Mouse (Mus musculus): Measurements from ENCODE around the gene Foxn3.

Gene Foxn3

DNA sequence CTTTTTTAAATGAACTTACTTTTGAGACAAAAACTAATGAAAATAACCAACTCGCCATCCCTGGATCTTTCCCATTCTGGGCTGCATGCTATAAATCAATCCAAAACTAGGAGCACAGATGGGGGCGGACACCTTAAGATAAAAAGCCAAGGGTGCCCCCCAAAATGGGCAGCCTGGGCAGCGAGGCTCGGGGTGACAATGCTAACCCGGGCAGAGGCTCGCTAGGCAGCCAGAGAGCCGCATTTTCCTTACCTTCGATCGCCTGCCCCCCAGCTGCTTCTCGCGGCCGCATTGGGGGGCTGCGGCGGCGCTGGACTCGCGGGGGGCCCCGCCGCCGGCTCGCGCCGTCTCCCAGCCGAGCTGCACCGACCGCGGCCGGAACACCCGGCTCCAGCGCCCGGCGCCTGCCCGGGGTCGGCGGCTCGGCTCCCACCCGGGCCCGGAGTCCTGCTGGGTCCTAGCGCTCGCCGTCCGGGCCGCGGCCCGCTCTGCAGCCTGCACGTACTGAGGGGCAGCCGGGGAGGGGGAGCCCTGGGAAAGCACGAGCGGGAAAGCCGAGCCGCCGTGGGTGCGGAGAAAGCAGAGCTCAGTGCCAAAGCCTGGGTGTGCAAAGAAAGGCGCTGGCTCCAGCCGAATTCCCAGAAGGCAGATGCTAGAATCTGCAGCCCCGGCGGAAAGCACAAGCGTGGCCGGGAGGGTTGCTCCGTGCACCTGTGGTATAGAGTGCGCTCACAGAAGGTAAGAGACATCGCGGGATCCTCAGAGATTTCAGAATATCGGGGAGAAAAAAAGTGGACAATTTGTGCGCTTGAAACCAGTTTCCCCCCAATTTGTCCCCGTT is at the start of gene Foxn3:
Gene Foxn3, minus strand, starts transcription at position 364 of the 841 bp plus-strand sequence.
- DNase-seq (ENCODE audit: low read depth, low spot score): peak; percentile 50

DNA sequence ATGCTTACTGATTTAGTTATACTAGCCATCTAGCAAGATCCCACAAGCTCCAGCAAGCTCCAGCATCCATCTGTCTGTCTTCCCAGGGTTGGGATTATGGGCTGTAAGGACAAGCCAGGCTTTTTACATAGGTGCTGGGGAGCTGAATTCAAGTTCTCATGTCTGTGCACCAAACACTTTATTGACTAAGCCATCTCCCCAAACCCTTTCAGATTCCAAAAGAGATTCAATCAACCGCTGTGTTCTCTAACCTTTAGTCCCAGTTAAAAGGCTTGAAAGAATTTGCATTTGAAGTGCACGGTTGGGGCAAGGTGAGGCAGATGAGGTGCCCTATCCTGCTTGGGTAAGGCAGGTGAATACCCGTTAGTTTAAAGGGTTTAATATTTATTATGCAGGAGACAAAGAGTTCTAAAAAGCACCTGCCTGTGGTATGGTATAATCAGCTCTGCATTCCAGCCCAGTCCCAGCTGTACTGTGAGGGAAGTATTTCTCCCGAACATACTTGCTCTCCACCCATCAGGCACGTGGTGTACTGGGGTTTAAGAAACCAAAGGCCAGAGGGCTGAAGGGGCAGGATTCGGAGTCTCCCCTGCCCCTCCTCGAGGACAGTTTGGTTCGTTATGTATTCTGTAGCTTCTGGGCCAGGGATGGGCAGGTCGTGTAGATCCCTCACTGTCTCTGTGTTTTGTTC is 48.9 kb upstream of the Foxn3 start:
- DNase-seq (ENCODE audit: low read depth, low spot score): no peak

GRCm38 (mm10) chr12:99610868-99611267 is 47.5 kb upstream of the Foxn3 start:
- no peak for DNase-seq (ENCODE audit: low read depth, low spot score)

DNA sequence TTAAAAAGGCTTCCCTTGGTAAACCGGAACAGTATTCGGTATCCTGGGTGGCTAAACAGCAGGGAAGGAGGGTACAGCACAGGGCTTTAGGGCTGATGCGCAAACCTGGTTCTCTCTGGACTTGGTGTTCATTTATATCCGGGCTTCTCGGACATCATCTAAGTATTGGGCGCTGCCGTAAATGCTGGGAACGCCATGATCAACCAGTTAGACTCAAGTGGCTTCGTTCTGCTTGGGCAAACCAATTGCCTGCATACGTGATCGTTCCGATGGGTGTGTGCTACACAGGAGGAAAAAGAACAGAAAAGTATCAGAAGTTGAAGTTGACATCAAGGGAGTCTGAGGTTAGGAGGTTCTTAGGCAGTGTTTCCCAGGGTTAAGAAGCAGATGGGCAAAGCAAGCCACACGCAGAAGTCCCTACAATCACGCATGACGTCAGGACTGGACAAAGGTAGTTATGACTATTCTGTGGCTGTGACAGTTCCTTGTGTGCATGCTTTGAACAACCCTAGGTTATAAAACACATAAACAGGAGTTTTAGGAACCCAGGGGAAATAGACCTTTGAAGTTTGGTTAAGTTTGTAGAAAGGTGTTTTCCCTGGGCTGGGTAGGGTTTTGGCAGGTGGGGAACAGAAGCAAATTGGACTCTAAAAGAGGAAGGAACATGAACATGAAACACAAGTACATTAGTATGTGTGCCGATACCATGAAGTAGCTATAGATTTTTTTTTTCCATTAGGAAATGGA is 46.9 kb upstream of the Foxn3 start:
- no peak for DNase-seq (ENCODE audit: low read depth, low spot score)

- no peak for DNase-seq (ENCODE audit: low read depth, low spot score)
These were observed 46.3 kb upstream of the Foxn3 start for GRCm38 (mm10) chr12:99609643-99610042.

GRCm38 (mm10) chr12:99608279-99608955 is 45.0 kb upstream of the Foxn3 start:
- no peak for DNase-seq (ENCODE audit: low read depth, low spot score)

GRCm38 (mm10) chr12:99603381-99603780 is 40.0 kb upstream of the Foxn3 start:
- DNase-seq (ENCODE audit: low read depth, low spot score): no peak

GRCm38 (mm10) chr12:99601841-99602240 is 38.5 kb upstream of the Foxn3 start:
- no peak for DNase-seq (ENCODE audit: low read depth, low spot score)

GRCm38 (mm10) chr12:99601392-99601791 is 38.0 kb upstream of the Foxn3 start:
- no peak for DNase-seq (ENCODE audit: low read depth, low spot score)

GRCm38 (mm10) chr12:99599606-99600005 is 36.2 kb upstream of the Foxn3 start:
- DNase-seq (ENCODE audit: low read depth, low spot score): no peak

GRCm38 (mm10) chr12:99596397-99596796 is 33.0 kb upstream of the Foxn3 start:
- no peak for DNase-seq (ENCODE audit: low read depth, low spot score)

DNA sequence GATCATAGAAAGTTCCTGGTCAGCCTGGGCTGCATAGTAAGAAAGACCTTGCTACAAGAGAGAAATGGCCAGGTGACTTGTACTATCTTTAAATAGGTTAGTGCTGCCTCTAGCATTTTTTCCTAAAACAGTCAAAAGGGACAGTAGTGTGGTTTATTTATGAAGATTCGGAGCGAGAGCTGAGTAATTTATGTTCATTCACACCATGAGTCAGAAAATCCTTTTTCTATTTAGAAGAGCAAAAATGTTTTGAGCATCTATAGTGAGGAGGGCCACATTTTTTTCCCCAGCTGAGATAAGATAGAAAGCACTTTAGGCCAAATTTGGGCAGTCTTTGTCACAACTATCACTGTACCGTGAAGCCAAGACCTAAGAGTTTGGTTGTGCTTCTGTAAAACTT is 24.0 kb upstream of the Foxn3 start:
- no peak for DNase-seq (ENCODE audit: low read depth, low spot score)

DNA sequence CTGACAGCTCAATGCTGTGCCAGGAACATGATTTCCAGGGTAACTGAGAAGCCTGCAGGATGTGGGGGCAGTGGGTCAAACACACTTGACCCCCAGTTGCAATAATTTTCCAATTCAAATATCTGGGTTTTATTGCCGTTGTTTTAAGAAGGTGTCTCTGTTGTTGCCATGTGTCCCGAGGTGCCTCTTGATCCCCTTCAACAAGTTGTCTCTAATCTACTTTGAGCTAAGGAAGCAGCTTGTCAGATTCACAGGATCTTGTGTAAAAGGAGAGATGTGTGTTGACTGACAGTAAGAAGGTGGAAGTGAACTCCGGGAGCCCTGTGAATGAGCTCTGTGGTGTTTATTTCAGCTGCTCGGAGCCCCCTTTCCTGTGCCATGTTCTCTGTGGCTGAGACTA is 16.6 kb upstream of the Foxn3 start:
- DNase-seq (ENCODE audit: low read depth, low spot score): no peak

GRCm38 (mm10) chr12:99576682-99577081 is 13.3 kb upstream of the Foxn3 start:
- DNase-seq (ENCODE audit: low read depth, low spot score): no peak

GRCm38 (mm10) chr12:99574299-99574698 is 10.9 kb upstream of the Foxn3 start:
- no peak for DNase-seq (ENCODE audit: low read depth, low spot score)

DNA sequence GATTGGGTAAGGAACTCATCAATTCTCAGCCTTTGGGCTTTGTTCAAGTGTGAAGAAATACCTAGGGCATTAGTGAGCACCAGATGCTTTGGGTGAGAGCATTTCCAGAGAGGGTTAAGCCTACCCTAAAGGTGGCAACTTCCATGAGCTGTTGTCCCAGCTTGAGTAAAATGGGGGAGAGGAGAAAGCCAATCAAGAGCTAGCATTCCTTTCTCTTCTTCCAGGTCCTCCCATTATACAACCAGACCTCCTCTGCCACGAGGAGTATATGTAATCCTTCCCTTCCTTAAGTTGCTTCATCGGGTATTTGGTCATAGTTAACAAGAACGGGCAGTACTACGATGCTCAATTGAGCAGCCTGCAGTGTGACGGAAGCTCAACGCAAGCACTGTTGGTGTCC is 9.7 kb upstream of the Foxn3 start:
- no peak for DNase-seq (ENCODE audit: low read depth, low spot score)

- DNase-seq (ENCODE audit: low read depth, low spot score): no peak
These were observed 8.6 kb upstream of the Foxn3 start for GRCm38 (mm10) chr12:99571999-99572398.

DNA sequence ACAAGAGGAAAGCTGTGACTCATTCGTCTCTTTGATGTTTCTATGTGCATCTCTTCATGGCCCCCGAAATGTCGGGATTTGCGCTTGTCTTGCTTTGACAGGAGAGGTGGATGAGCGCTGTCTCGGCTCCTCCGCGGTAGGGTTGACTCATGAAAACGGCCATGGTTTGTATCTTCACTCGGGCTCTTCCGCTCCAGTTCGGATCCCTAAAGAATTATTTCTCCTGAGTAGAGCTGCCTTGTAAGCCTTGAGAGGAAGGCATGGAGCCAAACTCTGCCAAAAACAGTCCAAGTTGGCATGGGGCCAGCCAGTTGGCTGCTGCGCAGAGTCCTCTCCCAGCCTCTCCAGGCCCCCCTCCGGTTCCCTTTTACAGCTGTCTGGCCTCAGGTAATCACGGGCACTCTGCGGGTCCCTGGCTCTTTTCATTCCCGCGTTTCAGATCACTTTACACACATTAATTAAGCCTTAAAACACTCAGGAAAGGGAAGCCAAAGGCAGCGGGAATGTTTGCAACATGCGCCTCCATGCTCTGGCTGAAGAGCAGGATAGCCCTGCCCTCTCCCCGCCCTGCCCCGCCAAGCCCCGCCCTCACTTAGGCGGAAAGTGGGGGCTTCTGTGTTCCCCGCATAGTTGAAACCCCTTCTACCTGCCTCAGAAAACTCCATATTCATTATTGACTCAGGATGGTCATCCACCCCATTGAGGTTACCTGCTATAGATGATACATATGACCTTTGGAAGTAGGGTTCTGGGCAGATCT is 7.0 kb upstream of the Foxn3 start:
- DNase-seq (ENCODE audit: low read depth, low spot score): no peak

DNA sequence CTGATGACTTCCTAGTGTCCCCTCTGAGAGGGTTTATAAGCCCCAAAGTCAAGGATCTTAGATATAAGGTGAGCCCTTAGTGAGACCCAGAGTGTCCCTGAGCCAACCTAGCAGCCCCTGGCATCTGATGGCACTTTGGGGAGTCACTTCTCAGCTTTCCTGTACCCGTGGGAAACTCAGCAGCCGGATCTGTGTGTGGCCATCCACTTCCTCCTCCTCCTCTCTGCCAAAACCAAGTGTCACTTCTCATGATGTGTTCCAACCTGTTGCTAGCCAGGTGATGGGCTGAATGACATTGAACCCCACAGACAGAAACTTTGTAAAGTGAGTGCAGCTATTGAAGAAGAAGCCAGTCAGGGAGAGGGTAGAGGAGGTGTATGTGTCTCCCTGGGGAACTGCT is 2.2 kb upstream of the Foxn3 start:
- DNase-seq (ENCODE audit: low read depth, low spot score): no peak

GRCm38 (mm10) chr12:99564301-99564910 is 1.0 kb upstream of the Foxn3 start:
- no peak for DNase-seq (ENCODE audit: low read depth, low spot score)

DNA sequence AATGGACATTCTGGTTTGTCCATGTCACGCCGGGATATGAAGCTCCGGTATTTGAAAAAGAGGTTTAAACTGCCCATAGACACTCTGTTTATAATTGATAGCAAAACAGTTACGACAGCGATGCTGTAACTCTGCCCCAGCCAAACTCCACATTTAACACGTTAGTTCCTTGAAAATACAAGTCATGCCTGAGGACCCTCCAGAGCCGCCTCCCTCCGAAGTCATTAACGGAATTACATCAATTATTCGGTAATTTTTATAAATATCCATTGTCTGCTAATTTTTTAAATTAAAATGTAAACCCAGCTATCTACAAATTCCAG is 554 bp downstream of the Foxn3 start:
- DNase-seq (ENCODE audit: low read depth, low spot score): no peak

Data from retina, postnatal 7 days (tissue).